Mouse (Mus musculus): ENCODE measurements at regions not wholly inside any gene's neighbourhood (a gene's known extent, or its start where the extent isn't known, plus 50 kb on each side); places are given as distances from the start of the nearest gene placed in this dataset.

DNA sequence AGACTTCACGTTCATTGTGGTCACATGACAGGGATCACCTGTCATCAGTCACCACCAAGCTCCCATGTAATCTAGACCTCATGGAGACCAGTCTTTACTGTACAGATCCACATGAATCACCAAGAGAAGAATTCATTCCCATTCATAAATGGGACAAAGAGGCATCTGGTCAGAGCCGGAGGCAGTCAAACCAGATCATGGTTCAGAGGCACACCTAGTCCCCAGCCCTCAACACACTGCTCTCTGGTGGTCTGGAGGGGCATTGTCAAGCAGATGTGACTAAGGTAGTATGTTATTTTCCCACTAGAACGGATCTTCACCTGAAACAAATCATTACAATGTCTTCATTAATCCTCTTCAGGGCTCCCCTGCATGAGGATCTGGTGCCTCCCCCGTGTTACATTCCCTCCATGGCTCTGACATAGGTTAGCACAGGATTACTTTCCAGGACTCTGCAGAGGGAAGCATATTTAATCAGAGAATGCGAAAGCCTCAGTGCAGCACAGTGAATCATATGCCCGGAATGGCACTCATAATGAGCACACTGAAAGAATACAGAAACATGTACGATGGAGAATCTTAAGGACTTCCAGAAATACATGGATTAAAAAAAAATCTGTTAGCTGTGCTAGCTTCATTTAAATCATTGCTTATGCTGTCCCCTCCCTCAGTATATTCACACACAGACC, 135.4 kb upstream of the Gas1 start:
- TF ChIP-seq POLR2A (IDR thresholded peaks at IDR 0.05; ENCODE audit: borderline replicate concordance, insufficient read depth, low read length) (no peak), CTCF (IDR thresholded peaks at IDR 0.05; ENCODE audit: borderline replicate concordance, insufficient read depth, low read depth, low read length) (no peak)

Measured in cerebellum, adult 2 months (tissue).